Mouse (Mus musculus) G1E (cell line): Measurements from ENCODE around the gene Cpne9. TPM values are rescaled to one million over a fixed set of nuclear protein-coding genes. Genes with fewer than 3 reads are reported as not detected.

Experiments
- ATAC-seq: 2 replicates; pipeline ENCODE4 v1.8.0; 2016; ENCODE audit warnings: mild to moderate bottlenecking; ENCODE audit not compliant: insufficient number of reproducible peaks, poor library complexity, low FRiP score, severe bottlenecking; ENCODE audit errors: extremely low read depth
- DNase-seq: peaks from one replicate; pipeline ENCODE4 v3.0.0; 2012; ENCODE audit warnings: low spot score
- H3K27me3 ChIP-seq: 2 replicates; pipeline ENCODE4 v1.6.1; 2012; ENCODE audit warnings: mild to moderate bottlenecking, low read length, inconsistent platforms; ENCODE audit not compliant: insufficient read depth
- H3K36me3 ChIP-seq: replicated peaks from 2 replicates; pipeline ENCODE3; 2012; ENCODE audit warnings: mild to moderate bottlenecking, inconsistent platforms
- H3K4me1 ChIP-seq: 2 replicates; pipeline ENCODE4 v1.6.1; 2012; ENCODE audit warnings: low read depth, low read length, inconsistent platforms, mixed read lengths; ENCODE audit not compliant: insufficient read depth
- H3K4me3 ChIP-seq: 2 replicates; pipeline ENCODE4 v1.5.1; 2012; ENCODE audit warnings: low read depth, mild to moderate bottlenecking, inconsistent platforms, low read length, moderate library complexity, mixed read lengths
- H3K9me3 ChIP-seq: replicated peaks from 2 replicates; pipeline ENCODE4 v1.6.1; 2012; ENCODE audit warnings: inconsistent platforms
- CTCF ChIP-seq: IDR thresholded peaks from 2 replicates; pipeline ENCODE4 v1.5.1; 2012; ENCODE audit warnings: low read depth, low read length, inconsistent platforms, mixed read lengths
- GATA1 ChIP-seq: IDR thresholded peaks from 2 replicates; pipeline ENCODE4 v1.6.1; 2012; ENCODE audit warnings: borderline replicate concordance, low read length, inconsistent platforms, mixed read lengths
- GATA2 ChIP-seq: IDR thresholded peaks from 2 replicates; pipeline ENCODE4 v1.6.1; 2012; ENCODE audit warnings: low read depth, low read length, inconsistent platforms, borderline replicate concordance
- POLR2AphosphoS5 ChIP-seq: IDR thresholded peaks from 2 replicates; pipeline ENCODE4 v1.6.1; 2012; ENCODE audit warnings: low read depth, low read length, inconsistent platforms; ENCODE audit not compliant: insufficient replicate concordance
- TAL1 ChIP-seq: conservative IDR thresholded peaks from 2 replicates; pipeline ENCODE4 v1.6.1; 2012; ENCODE audit warnings: low read depth, low read length, inconsistent platforms, mixed read lengths
- polyA plus RNA-seq: library from polyadenylated mRNA; stranded (reverse); fragments of >175 nt; gene quantifications from 2 replicates; pipeline ENCODE4 v1.2.3, GENCODE M21; 2012
- total RNA-seq, 2 experiments: library from RNA; stranded (forward) in 1 of 2; stranded (reverse) in 1 of 2; fragments of 200-1000 nt in 1 of 2; fragments of >200 nt in 1 of 2; fragmentation: Nextera tagmentation in 1 of 2; gene quantifications; 2 replicates each; pipeline ENCODE4 v1.2.3; 2014 to 2017

The Cpne9 gene
- total and polyA plus RNA-seq, 3 experiments = 0.04 to 0.11 TPM; not detected in 1

DNA sequence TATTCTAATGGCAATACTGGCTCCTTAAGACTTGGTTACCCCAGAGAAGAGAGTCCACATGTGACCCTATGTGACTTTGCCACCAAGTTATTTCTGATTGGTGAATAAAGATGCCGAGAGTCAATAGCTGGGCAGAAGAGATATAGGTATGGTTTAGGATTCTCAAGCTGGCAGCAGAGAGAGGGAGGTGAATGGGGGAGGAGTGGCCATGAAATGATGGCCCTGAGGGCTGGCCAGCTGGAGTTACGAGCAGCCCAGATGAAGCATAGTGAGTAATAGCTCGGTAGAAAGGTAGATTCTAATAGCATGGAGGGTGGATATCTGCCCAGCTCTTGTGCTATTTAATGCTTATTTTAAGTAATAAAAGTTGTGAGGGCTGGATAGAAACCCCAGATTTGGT, 70.7 kb downstream of the Cpne9 start:
- Histone ChIP-seq H3K9me3 (no peaks in the 10 kb centered on the region), H3K27me3 (peaks cover 12% of the 10 kb centered on the region), H3K4me1 (peaks cover 15% of the 10 kb centered on the region), H3K4me3 (no peak overlapping the region), H3K36me3 (no peaks in the 10 kb centered on the region)
- ATAC-seq (no peak), DNase-seq (no peak)
- TF ChIP-seq POLR2AphosphoS5 = no peak
- TF ChIP-seq CTCF = no peak
- no peak for TF ChIP-seq TAL1
- no peak for TF ChIP-seq GATA1
- TF ChIP-seq GATA2 = no peak

DNA sequence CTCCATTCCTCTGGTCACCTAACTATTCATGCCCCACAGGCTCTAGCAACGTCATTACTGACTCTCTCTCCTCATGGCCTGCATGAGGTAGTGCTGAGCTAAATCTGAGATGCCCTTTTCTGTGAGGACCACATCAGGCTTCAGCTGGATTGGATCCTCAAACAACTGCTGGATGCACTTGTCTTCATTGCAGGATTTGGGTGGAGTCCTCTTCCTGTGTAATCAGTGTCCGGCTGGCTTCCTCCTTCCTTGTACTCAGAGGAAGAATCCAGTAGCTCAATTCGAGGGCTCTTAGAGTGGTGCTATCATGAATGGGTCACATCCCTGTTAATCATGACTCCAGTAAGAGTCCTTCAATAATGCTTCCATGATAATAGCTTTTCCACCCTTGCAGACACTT, 71.6 kb downstream of the Cpne9 start:
- ATAC-seq = no peak

More for the DNA sequence above, 71.6 kb downstream of the Cpne9 start:
- DNase-seq = no peak
- H3K4me3 ChIP-seq = no peak overlapping the region
- peaks cover 15% of the 10 kb centered on the region for H3K4me1 ChIP-seq
- no peaks in the 10 kb centered on the region for H3K36me3 ChIP-seq
- H3K9me3 ChIP-seq = no peaks in the 10 kb centered on the region
- H3K27me3 ChIP-seq = peaks cover 16% of the 10 kb centered on the region
- TF ChIP-seq TAL1 = no peak
- TF ChIP-seq POLR2AphosphoS5 = no peak
- TF ChIP-seq GATA1 = no peak
- no peak for TF ChIP-seq CTCF
- no peak for TF ChIP-seq GATA2

Other genes starting within 250 kb of the Cpne9 start
- gene Thumpd3, start 236.1 kb upstream of the Cpne9 start, total RNA-seq (2014; fragmentation: Nextera tagmentation) = 127 and 145 TPM in 2 replicates
- gene Thumpd3, start 236.1 kb upstream of the Cpne9 start, total RNA-seq (2017) = 89.2 and 95.1 TPM in 2 replicates
- gene Thumpd3, start 236.1 kb upstream of the Cpne9 start, polyA plus RNA-seq = 6.7 and 7.5 TPM in 2 replicates
- gene Setd5, start 204.9 kb upstream of the Cpne9 start, total RNA-seq (2014; fragmentation: Nextera tagmentation) = 262 and 272 TPM in 2 replicates
- 89.2 and 95.0 TPM in 2 replicates for gene Setd5, start 204.9 kb upstream of the Cpne9 start, total RNA-seq (2017)
- 131 and 154 TPM in 2 replicates for gene Setd5, start 204.9 kb upstream of the Cpne9 start, polyA plus RNA-seq
- not detected in 2 replicates for gene Lhfpl4, start 86.9 kb upstream of the Cpne9 start, total RNA-seq (2014; fragmentation: Nextera tagmentation)
- 0.05 and 0.29 TPM in 2 replicates for gene Lhfpl4, start 86.9 kb upstream of the Cpne9 start, total RNA-seq (2017)
- not detected in 2 replicates for gene Lhfpl4, start 86.9 kb upstream of the Cpne9 start, polyA plus RNA-seq
- 21.1 and 21.8 TPM in 2 replicates for gene Mtmr14, start 44.5 kb upstream of the Cpne9 start, total RNA-seq (2014; fragmentation: Nextera tagmentation)
- gene Mtmr14, start 44.5 kb upstream of the Cpne9 start, total RNA-seq (2017) = 30.6 and 41.8 TPM in 2 replicates
- gene Mtmr14, start 44.5 kb upstream of the Cpne9 start, polyA plus RNA-seq = 43.2 and 53.7 TPM in 2 replicates
- gene Brpf1, start 24.8 kb downstream of the Cpne9 start, total RNA-seq (2014; fragmentation: Nextera tagmentation) = 46.5 and 56.0 TPM in 2 replicates
- gene Brpf1, start 24.8 kb downstream of the Cpne9 start, total RNA-seq (2017) = 26.5 and 26.9 TPM in 2 replicates
- 37.9 and 40.6 TPM in 2 replicates for gene Brpf1, start 24.8 kb downstream of the Cpne9 start, polyA plus RNA-seq
- gene Ogg1, start 44.7 kb downstream of the Cpne9 start, total RNA-seq (2014; fragmentation: Nextera tagmentation) = 30.4 and 56.3 TPM in 2 replicates
- gene Ogg1, start 44.7 kb downstream of the Cpne9 start, total RNA-seq (2017) = 10.9 and 11.5 TPM in 2 replicates
- 10.4 and 11.3 TPM in 2 replicates for gene Ogg1, start 44.7 kb downstream of the Cpne9 start, polyA plus RNA-seq
- 0.98 TPM in 1 of 2 replicates, not detected in the other for gene Camk1, start 61.7 kb downstream of the Cpne9 start, total RNA-seq (2014; fragmentation: Nextera tagmentation)
- gene Camk1, start 61.7 kb downstream of the Cpne9 start, total RNA-seq (2017) = 0.82 and 1.2 TPM in 2 replicates
- 0.07 and 0.10 TPM in 2 replicates for gene Camk1, start 61.7 kb downstream of the Cpne9 start, polyA plus RNA-seq
- 33.2 and 35.2 TPM in 2 replicates for gene Tada3, start 95.6 kb downstream of the Cpne9 start, total RNA-seq (2014; fragmentation: Nextera tagmentation)
- gene Tada3, start 95.6 kb downstream of the Cpne9 start, total RNA-seq (2017) = 15.7 and 18.2 TPM in 2 replicates
- 65.3 and 88.5 TPM in 2 replicates for gene Tada3, start 95.6 kb downstream of the Cpne9 start, polyA plus RNA-seq
- 69.7 and 96.4 TPM in 2 replicates for gene Arpc4, start 95.8 kb downstream of the Cpne9 start, total RNA-seq (2014; fragmentation: Nextera tagmentation)
- gene Arpc4, start 95.8 kb downstream of the Cpne9 start, total RNA-seq (2017) = 263 and 271 TPM in 2 replicates
- gene Arpc4, start 95.8 kb downstream of the Cpne9 start, polyA plus RNA-seq = 247 and 264 TPM in 2 replicates
- 43.3 and 47.6 TPM in 2 replicates for gene Ttll3, start 107.0 kb downstream of the Cpne9 start, total RNA-seq (2014; fragmentation: Nextera tagmentation)
- gene Ttll3, start 107.0 kb downstream of the Cpne9 start, total RNA-seq (2017) = 20.5 and 22.7 TPM in 2 replicates
- 10.2 and 15.1 TPM in 2 replicates for gene Ttll3, start 107.0 kb downstream of the Cpne9 start, polyA plus RNA-seq
- 8.7 and 20.2 TPM in 2 replicates for gene Rpusd3, start 137.0 kb downstream of the Cpne9 start, total RNA-seq (2014; fragmentation: Nextera tagmentation)
- gene Rpusd3, start 137.0 kb downstream of the Cpne9 start, total RNA-seq (2017) = 7.7 and 8.5 TPM in 2 replicates
- 113 TPM in 2 replicates for gene Rpusd3, start 137.0 kb downstream of the Cpne9 start, polyA plus RNA-seq
- not detected in 2 replicates for gene Cidec, start 153.5 kb downstream of the Cpne9 start, total RNA-seq (2014; fragmentation: Nextera tagmentation)
- 0.06 and 0.27 TPM in 2 replicates for gene Cidec, start 153.5 kb downstream of the Cpne9 start, total RNA-seq (2017)
- gene Cidec, start 153.5 kb downstream of the Cpne9 start, polyA plus RNA-seq = not detected in 2 replicates
- gene Jagn1, start 160.3 kb downstream of the Cpne9 start, total RNA-seq (2014; fragmentation: Nextera tagmentation) = 19.4 and 21.7 TPM in 2 replicates
- gene Jagn1, start 160.3 kb downstream of the Cpne9 start, total RNA-seq (2017) = 12.9 and 14.0 TPM in 2 replicates
- gene Jagn1, start 160.3 kb downstream of the Cpne9 start, polyA plus RNA-seq = 5.6 and 6.3 TPM in 2 replicates
- not detected in 2 replicates for gene Il17re, start 176.2 kb downstream of the Cpne9 start, total RNA-seq (2014; fragmentation: Nextera tagmentation)
- gene Il17re, start 176.2 kb downstream of the Cpne9 start, total RNA-seq (2017) = 0.17 and 0.22 TPM in 2 replicates
- not detected in 2 replicates for gene Il17re, start 176.2 kb downstream of the Cpne9 start, polyA plus RNA-seq
- gene Il17rc, start 189.1 kb downstream of the Cpne9 start, total RNA-seq (2014; fragmentation: Nextera tagmentation) = not detected in 2 replicates
- gene Il17rc, start 189.1 kb downstream of the Cpne9 start, total RNA-seq (2017) = not detected in 2 replicates
- gene Il17rc, start 189.1 kb downstream of the Cpne9 start, polyA plus RNA-seq = 0.07 and 0.17 TPM in 2 replicates
- 8.5 and 9.9 TPM in 2 replicates for gene Creld1, start 201.0 kb downstream of the Cpne9 start, total RNA-seq (2014; fragmentation: Nextera tagmentation)
- 5.8 and 7.4 TPM in 2 replicates for gene Creld1, start 201.0 kb downstream of the Cpne9 start, total RNA-seq (2017)
- gene Creld1, start 201.0 kb downstream of the Cpne9 start, polyA plus RNA-seq = 17.3 and 19.8 TPM in 2 replicates
- not detected in 2 replicates for gene Prrt3, start 219.6 kb downstream of the Cpne9 start, total RNA-seq (2014; fragmentation: Nextera tagmentation)
- gene Prrt3, start 219.6 kb downstream of the Cpne9 start, total RNA-seq (2017) = under 0.01 and 0.12 TPM in 2 replicates
- not detected in 2 replicates for gene Prrt3, start 219.6 kb downstream of the Cpne9 start, polyA plus RNA-seq
- gene Emc3, start 249.3 kb downstream of the Cpne9 start, total RNA-seq (2014; fragmentation: Nextera tagmentation) = 54.4 and 56.1 TPM in 2 replicates
- 34.8 and 37.1 TPM in 2 replicates for gene Emc3, start 249.3 kb downstream of the Cpne9 start, total RNA-seq (2017)
- 18.8 and 22.9 TPM in 2 replicates for gene Emc3, start 249.3 kb downstream of the Cpne9 start, polyA plus RNA-seq
- gene Fancd2, start 249.4 kb downstream of the Cpne9 start, total RNA-seq (2014; fragmentation: Nextera tagmentation) = 47.2 and 83.5 TPM in 2 replicates
- 32.9 and 41.1 TPM in 2 replicates for gene Fancd2, start 249.4 kb downstream of the Cpne9 start, total RNA-seq (2017)
- 2.2 TPM in 2 replicates for gene Fancd2, start 249.4 kb downstream of the Cpne9 start, polyA plus RNA-seq